In the genomic region with DNA sequence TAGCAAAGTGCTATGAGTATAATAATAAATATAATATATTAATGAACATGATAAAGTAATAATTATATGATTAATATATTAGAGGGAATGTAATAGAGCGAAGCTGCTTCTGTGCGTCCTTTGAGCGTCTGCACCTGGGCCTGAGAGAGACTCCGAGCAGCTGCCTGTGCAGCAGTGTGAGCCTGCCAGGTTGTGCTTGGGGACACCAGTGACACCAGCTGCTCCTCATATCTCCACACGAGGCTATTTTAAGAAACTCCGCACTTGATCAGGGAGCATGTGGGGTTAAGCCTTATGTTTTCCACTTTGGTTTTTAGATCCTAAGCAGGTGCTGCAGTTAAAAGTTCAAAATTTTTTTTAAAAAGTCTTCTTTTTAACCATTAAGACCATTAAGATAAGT, we compare ENCODE assay signal across 19 mouse cellular contexts. TPM values are rescaled to one million over a fixed set of nuclear protein-coding genes. Genes with fewer than 3 reads are reported as not detected.
A peak's percentile ranks its signal among the peaks of the same experiment; 100 is the strongest.
DNase-seq lines count a peak whose midpoint lies in the region; ATAC-seq and TF ChIP-seq lines count a peak whose summit lies in the region.
"Had no signal": no experiment of that assay in that cellular context is flagged by ENCODE, and none has a peak within 500 bp of the region (broad histone marks: within the 10 kb centered on the region; RNA-seq: fewer than 3 reads in every experiment).

No protein-coding gene starts in this region.

- peak; percentile 40 for DNase-seq in embryonic facial prominence, embryonic 14.5 days (ENCODE audit: low spot score)
- DNase-seq in embryonic facial prominence, embryonic 10.5 days (ENCODE audit: low spot score), result no peak
- peak; percentile 26 for DNase-seq in thymus, postnatal 4 days
- DNase-seq in thymus, postnatal 10 days (ENCODE audit: low spot score in 2 of 2), result no peak
- DNase-seq in heart, postnatal 0 days (ENCODE audit: low spot score), result peak; percentile 83
- DNase-seq in liver, embryonic 11.5 days (ENCODE audit: low spot score), result no peak
- no peak for DNase-seq in right cerebral cortex, postnatal 14 days
- DNase-seq: adrenal gland, adult 2 months; cerebellum, adult 9-11 months; kidney, adult 9 months; kidney, postnatal 36 days; lung, postnatal 14 days; midbrain, embryonic 14.5 days had no signal

- 0 out of 2 replicates have a peak, but pooled peaks cover 5% of the 10 kb centered on the region for H3K4me1 ChIP-seq in embryonic facial prominence, embryonic 14.5 days (ENCODE audit: control insufficient read depth, insufficient read depth, low read length)
- peaks cover 22% of the 10 kb centered on the region for H3K4me1 ChIP-seq in embryonic facial prominence, embryonic 10.5 days
- 0 out of 2 replicates have a peak, but pooled peaks cover 10% of the 10 kb centered on the region for H3K4me1 ChIP-seq in heart, postnatal 0 days (ENCODE audit: control insufficient read depth, insufficient read depth)
- H3K4me1 ChIP-seq in liver, embryonic 11.5 days (replicated peaks; ENCODE audit: control insufficient read depth, insufficient read depth, low read length), result no peaks in the 10 kb centered on the region
- no peaks in the 10 kb centered on the region for H3K4me1 ChIP-seq in liver, embryonic 12.5 days
- H3K4me1 ChIP-seq: intestine, embryonic 15.5 days had no signal

- H3K4me3 ChIP-seq in embryonic facial prominence, embryonic 14.5 days (ENCODE audit: low read depth, low read length), result no peak overlapping the region
- H3K4me3 ChIP-seq in embryonic facial prominence, embryonic 10.5 days, result no peak overlapping the region
- no peak overlapping the region for H3K4me3 ChIP-seq in heart, postnatal 0 days (ENCODE audit: low read depth, low read length)
- H3K4me3 ChIP-seq in liver, embryonic 11.5 days (ENCODE audit: low read depth, low read length), result no peak overlapping the region
- no peak overlapping the region for H3K4me3 ChIP-seq in liver, embryonic 12.5 days
- H3K4me3 ChIP-seq: embryonic facial prominence, embryonic 12.5 days; hindbrain, embryonic 15.5 days; intestine, embryonic 15.5 days; limb, embryonic 13.5 days had no signal

- no peak overlapping the region for H3K4me2 ChIP-seq in embryonic facial prominence, embryonic 14.5 days (ENCODE audit: low read depth, low read length)
- H3K4me2 ChIP-seq in heart, postnatal 0 days (ENCODE audit: low read depth, low read length), result peak overlapping the region; percentile 23; the same call in 1 of the 2 replicates
- no peak overlapping the region for H3K4me2 ChIP-seq in liver, embryonic 11.5 days
- no peak overlapping the region for H3K4me2 ChIP-seq in liver, embryonic 12.5 days
- H3K4me2 ChIP-seq: embryonic facial prominence, embryonic 12.5 days; hindbrain, embryonic 15.5 days; intestine, embryonic 15.5 days; limb, embryonic 13.5 days had no signal

- no peaks in the 10 kb centered on the region for H3K9me3 ChIP-seq in embryonic facial prominence, embryonic 14.5 days (ENCODE audit: control insufficient read depth, low read length)
- H3K9me3 ChIP-seq in embryonic facial prominence, embryonic 10.5 days, result no peaks in the 10 kb centered on the region
- H3K9me3 ChIP-seq in heart, postnatal 0 days (replicated peaks; ENCODE audit: control insufficient read depth, low read length), result no peaks in the 10 kb centered on the region
- H3K9me3 ChIP-seq in liver, embryonic 11.5 days (ENCODE audit: control insufficient read depth, low read length), result no peaks in the 10 kb centered on the region
- no peaks in the 10 kb centered on the region for H3K9me3 ChIP-seq in liver, embryonic 12.5 days (replicated peaks)
- H3K9me3 ChIP-seq: embryonic facial prominence, embryonic 12.5 days; hindbrain, embryonic 15.5 days; intestine, embryonic 15.5 days; limb, embryonic 13.5 days had no signal

- TF ChIP-seq EP300 in heart, postnatal 0 days (IDR thresholded peaks at IDR 0.05; ENCODE audit: low read depth), result 0 out of 2 replicates have a peak, but pooled peaks have one; percentile 26

- H3K36me3 ChIP-seq in embryonic facial prominence, embryonic 14.5 days (ENCODE audit: control insufficient read depth, insufficient read depth, low read length), result no peaks in the 10 kb centered on the region
- no peaks in the 10 kb centered on the region for H3K36me3 ChIP-seq in embryonic facial prominence, embryonic 10.5 days (replicated peaks)
- no peaks in the 10 kb centered on the region for H3K36me3 ChIP-seq in heart, postnatal 0 days (replicated peaks; ENCODE audit: control insufficient read depth, insufficient read depth, low read length)
- no peaks in the 10 kb centered on the region for H3K36me3 ChIP-seq in liver, embryonic 11.5 days (ENCODE audit: control insufficient read depth, insufficient read depth, low read length)
- H3K36me3 ChIP-seq in liver, embryonic 12.5 days, result no peaks in the 10 kb centered on the region
- H3K36me3 ChIP-seq: embryonic facial prominence, embryonic 12.5 days; hindbrain, embryonic 15.5 days; intestine, embryonic 15.5 days; limb, embryonic 13.5 days had no signal

- no peak for TF ChIP-seq CTCF in heart, postnatal 0 days (IDR thresholded peaks at IDR 0.05; ENCODE audit: low read depth)

- WGBS in embryonic facial prominence, embryonic 14.5 days, result 85% methylated on average over 6 of the region's 6 CpGs
- WGBS in embryonic facial prominence, embryonic 10.5 days, result 90% methylated on average over 6 of the region's 6 CpGs
- 40% methylated on average over 6 of the region's 6 CpGs for WGBS in heart, postnatal 0 days
- 90% methylated on average over 6 of the region's 6 CpGs for WGBS in liver, embryonic 11.5 days
- 84% methylated on average over 6 of the region's 6 CpGs for WGBS in liver, embryonic 12.5 days (ENCODE audit: insufficient replicate concordance)

- H3K9ac ChIP-seq in embryonic facial prominence, embryonic 14.5 days (ENCODE audit: low read depth, low read length), result no peak overlapping the region
- H3K9ac ChIP-seq in heart, postnatal 0 days (replicated peaks; ENCODE audit: low read depth, low read length), result no peak overlapping the region
- H3K9ac ChIP-seq in liver, embryonic 11.5 days (ENCODE audit: low read depth, low read length), result no peak overlapping the region
- H3K9ac ChIP-seq in liver, embryonic 12.5 days, result no peak overlapping the region
- H3K9ac ChIP-seq: embryonic facial prominence, embryonic 12.5 days; hindbrain, embryonic 15.5 days; intestine, embryonic 15.5 days; limb, embryonic 13.5 days had no signal

- H3K27ac ChIP-seq in embryonic facial prominence, embryonic 14.5 days (replicated peaks; ENCODE audit: low read depth, low read length), result no peak overlapping the region
- no peak overlapping the region for H3K27ac ChIP-seq in embryonic facial prominence, embryonic 10.5 days (replicated peaks)
- peak overlapping the region; percentile 77 for H3K27ac ChIP-seq in heart, postnatal 0 days (ENCODE audit: low read depth)
- H3K27ac ChIP-seq in liver, embryonic 11.5 days (ENCODE audit: low read depth, low read length), result no peak overlapping the region
- H3K27ac ChIP-seq in liver, embryonic 12.5 days, result no peak overlapping the region
- H3K27ac ChIP-seq: embryonic facial prominence, embryonic 12.5 days; hindbrain, embryonic 15.5 days; intestine, embryonic 15.5 days; limb, embryonic 13.5 days had no signal

- H3K27me3 ChIP-seq in embryonic facial prominence, embryonic 14.5 days (replicated peaks; ENCODE audit: control insufficient read depth, insufficient read depth, low read length), result no peaks in the 10 kb centered on the region
- H3K27me3 ChIP-seq in embryonic facial prominence, embryonic 10.5 days (replicated peaks; ENCODE audit: low read depth, poor library complexity, severe bottlenecking), result no peaks in the 10 kb centered on the region
- H3K27me3 ChIP-seq in heart, postnatal 0 days (ENCODE audit: control insufficient read depth, insufficient read depth, low read length), result no peaks in the 10 kb centered on the region
- H3K27me3 ChIP-seq in liver, embryonic 11.5 days (replicated peaks; ENCODE audit: control insufficient read depth, insufficient read depth, low read length), result no peaks in the 10 kb centered on the region
- no peaks in the 10 kb centered on the region for H3K27me3 ChIP-seq in liver, embryonic 12.5 days (replicated peaks)
- H3K27me3 ChIP-seq: embryonic facial prominence, embryonic 12.5 days; hindbrain, embryonic 15.5 days; intestine, embryonic 15.5 days; limb, embryonic 13.5 days had no signal

- no peak for ATAC-seq in embryonic facial prominence, embryonic 14.5 days (ENCODE audit: low read depth)
- peak; percentile 83 for ATAC-seq in heart, postnatal 0 days (ENCODE audit: insufficient read depth, low read depth)
- ATAC-seq in liver, embryonic 11.5 days (replicated peaks; ENCODE audit: low FRiP score), result no peak
- ATAC-seq in liver, embryonic 12.5 days, result no peak
- ATAC-seq: forebrain, embryonic 14.5 days; intestine, embryonic 15.5 days had no signal

RNA-seq across cellular contexts. Expression of gene Filip1l, which starts 4.1 kb away (rescaled TPM):
- polyA plus RNA-seq in embryonic facial prominence, embryonic 14.5 days (2014; fragmentation: Nextera tagmentation; extraction: Ambion mirVana), result 25.5 and 30.2 TPM in 2 replicates
- polyA plus RNA-seq in embryonic facial prominence, embryonic 10.5 days (2016; fragmentation: Nextera tagmentation; extraction: Ambion mirVana), result 11.5 and 12.7 TPM in 2 replicates
- total RNA-seq in heart, postnatal 0 days (2014; rRNA removed; ENCODE audit: low replicate concordance), result 14.1 and 18.2 TPM in 2 replicates
- polyA plus RNA-seq in heart, postnatal 0 days (2015; fragmentation: Nextera tagmentation; extraction: Ambion mirVana), result 23.8 and 26.0 TPM in 2 replicates
- polyA plus RNA-seq in liver, embryonic 11.5 days (2014; fragmentation: Nextera tagmentation; extraction: Ambion mirVana), result 9.3 and 9.4 TPM in 2 replicates
- 3.8 and 4.3 TPM in 2 replicates for polyA plus RNA-seq in liver, embryonic 12.5 days (2016; fragmentation: Nextera tagmentation; extraction: Ambion mirVana)

Comparison
In these comparisons a context has a peak if more than half of its experiments do, and no peak if none do; other contexts are left out.
1. DNase-seq: peak in embryonic facial prominence, embryonic 14.5 days (single experiment), thymus, postnatal 4 days (single experiment) and heart, postnatal 0 days (single experiment); none in embryonic facial prominence, embryonic 10.5 days (single experiment), thymus, postnatal 10 days (0 of 2), liver, embryonic 11.5 days (single experiment) and right cerebral cortex, postnatal 14 days (single experiment).